Mouse (Mus musculus) gastrocnemius, postnatal 4 days (tissue): ENCODE results near the gene Olfr62. TPM values are rescaled to one million over a fixed set of nuclear protein-coding genes. Genes with fewer than 3 reads are reported as not detected.

ENCODE experiments used
- DNase-seq, 2 experiments: peaks; one replicate each; pipeline ENCODE4 v3.0.0; 2021 to 2022; ENCODE audit warnings: low spot score in 2 of 2, mixed read lengths in 2 of 2
- long read RNA-seq, 2 experiments: library from polyadenylated mRNA; stranded (forward); transcript quantifications; one replicate each; pipeline ENCODE4 v2.0.0; 2021
- total RNA-seq, 2 experiments: library from RNA; stranded (reverse); gene quantifications; 2 replicates each; pipeline ENCODE4 v1.2.3; 2021

Olfr62 gene
- total RNA-seq = not detected
- long read RNA-seq, experiment 1 = 0 reads
- long read RNA-seq, experiment 2 = 0 reads

DNA sequence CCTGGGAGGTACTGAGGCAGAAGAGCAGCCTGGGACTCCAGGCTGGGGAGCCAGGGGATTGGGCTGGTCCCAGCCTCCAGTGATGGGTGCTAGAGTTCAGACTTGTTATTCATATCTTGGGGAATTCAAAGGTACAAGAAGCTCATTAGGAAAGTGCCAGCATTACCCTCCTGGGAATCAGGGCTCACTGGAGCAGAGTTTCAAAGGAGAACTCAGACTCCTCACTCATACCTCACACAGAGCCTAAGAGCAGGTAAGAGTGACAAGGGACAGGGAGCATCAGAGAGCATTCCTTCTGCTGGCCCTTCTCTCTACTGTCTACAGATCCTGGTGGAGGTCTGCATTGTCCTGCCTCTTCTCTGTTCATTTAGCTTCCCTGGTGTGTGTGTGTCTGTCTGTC, at the start of gene Olfr62:
Gene Olfr62, plus strand, starts transcription at position 301 of the 400 bp plus-strand sequence.
- no peak for DNase-seq

DNA sequence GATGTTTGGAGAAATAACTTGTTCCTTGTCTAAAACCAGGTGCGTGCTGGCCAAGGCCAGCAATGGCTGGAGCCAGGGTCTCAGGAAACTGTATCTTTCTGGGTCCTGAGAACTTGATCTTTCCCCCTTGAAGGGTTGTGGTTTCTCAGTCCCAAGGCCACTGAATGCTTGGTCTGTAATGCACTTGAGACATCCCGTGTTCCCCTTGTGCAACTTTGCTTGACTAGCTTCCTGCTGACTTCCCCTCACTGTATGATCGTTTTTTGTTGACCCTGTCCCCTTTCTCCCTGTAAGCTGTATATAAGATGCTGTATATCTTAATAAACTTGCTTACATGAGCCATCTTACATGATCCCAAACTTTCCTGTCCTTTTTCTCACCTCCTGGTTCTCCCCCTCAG, 48.9 kb upstream of the Olfr62 start:
- DNase-seq = no peak

DNA sequence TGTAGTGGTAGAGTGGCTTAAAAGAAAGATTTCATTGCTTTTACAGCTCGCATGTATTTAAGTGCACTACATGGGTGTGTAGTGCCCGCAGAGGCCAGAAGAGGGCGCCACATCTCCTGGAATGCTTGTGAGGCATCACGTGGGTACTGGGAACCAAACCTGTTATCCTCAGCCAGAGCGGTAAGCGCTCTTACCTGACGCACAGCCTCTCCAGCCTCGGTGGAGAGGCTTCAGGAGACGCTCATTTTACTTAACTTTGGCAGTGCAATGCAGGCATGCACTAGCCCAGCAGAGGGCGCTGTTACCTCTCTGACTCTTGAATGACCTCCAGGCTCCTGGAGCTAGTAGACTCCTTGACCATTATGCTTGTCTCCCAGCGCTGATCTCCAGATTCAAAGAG, 46.1 kb upstream of the Olfr62 start:
- peak in 1 of 2 experiments; percentile 35 for DNase-seq

DNA sequence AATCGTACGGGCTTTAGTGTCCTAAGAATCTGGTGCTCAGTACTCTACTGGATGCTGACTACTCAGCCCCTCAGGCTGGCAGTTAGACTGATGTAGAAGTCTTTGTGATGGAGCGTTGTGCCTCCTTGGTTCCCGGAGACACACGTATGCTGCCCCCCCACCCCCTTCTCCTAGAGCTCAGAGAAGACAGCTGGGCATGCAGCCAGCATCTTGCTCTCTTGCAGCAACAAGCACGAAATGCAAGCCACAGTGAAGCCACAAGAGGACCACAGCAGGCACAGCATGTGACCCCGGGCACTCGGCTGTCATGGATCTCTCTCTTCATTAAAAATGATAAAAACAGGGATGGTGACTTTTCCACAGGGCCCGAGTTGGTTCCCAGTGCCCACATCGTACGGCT, 43.3 kb upstream of the Olfr62 start:
- no peak for DNase-seq

- DNase-seq = peak; percentile 70 to 89
Measured at GRCm38 (mm10) chr4:118620279-118620966, 38.3 kb upstream of the Olfr62 start, which contains the start of the genes Cfap57 and Ebna1bp2. Gene Cfap57 (minus strand): TSS chr4:118620777. Gene Ebna1bp2 (plus strand): TSS chr4:118620799.

GRCm38 (mm10) chr4:118620967-118621320, 37.8 kb upstream of the Olfr62 start:
- DNase-seq = no peak

DNA sequence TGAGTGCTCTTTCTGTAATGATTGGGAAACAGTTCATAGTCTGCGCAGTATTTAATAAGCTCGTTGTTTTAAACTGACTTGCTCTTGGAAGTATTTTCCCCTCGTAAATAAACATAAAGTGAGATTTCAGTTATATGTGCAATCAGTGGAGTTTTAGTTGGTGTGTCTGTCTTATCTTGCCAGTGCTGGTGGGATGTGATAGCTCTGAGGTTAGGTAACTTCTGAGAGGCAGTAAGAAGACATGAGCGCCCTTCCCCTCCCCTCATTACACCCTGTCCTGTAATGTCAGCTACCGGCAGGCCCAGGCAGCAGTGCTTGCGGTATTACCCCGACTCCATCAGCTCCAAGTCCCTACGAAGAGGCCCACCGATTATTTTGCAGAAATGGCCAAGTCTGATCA, 37.0 kb upstream of the Olfr62 start:
- DNase-seq = no peak

- no peak for DNase-seq
Measured at GRCm38 (mm10) chr4:118630261-118630660, 28.5 kb upstream of the Olfr62 start.

DNA sequence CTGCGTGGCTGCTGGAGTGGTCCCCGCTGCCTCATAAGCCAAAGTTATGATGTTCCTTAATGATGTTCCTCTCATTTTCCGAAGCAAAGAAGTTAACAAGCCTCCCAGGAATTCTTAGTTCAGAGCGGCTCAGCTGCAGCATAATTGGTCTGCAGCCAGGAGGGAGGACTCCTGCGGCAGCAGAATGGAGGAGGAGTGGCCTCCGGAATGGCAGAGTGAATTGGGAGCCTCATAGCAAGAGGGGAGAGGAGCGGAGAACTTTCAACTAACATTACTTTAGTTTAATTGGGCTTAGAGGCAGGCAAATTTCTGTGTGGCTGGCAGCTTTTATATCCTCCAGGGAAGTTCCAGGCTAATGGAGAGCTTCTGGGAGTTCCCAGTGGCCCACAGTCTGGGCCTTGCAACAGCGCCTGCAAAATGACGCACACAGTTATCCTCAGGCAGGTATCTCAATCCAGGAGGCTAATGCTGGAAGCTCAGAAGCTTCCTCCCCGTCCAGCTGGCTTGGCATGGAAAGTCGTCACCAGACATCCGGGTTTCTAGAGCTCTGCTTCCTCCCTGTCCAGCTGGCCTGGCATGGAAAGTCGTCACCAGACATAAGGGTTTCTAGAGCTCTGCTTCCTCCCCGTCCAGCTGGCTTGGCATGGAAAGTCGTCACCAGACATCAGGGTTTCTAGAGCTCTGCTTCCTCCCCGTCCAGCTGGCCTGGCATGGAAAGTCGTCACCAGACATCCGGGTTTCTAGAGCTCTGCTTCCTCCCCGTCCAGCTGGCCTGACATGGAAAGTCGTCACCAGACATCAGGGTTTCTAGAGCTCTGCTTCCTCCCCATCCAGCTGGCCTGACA, 16.2 kb upstream of the Olfr62 start:
- peak in 1 of 2 experiments; percentile 26 for DNase-seq

- DNase-seq = peak in 1 of 2 experiments; percentile 27
Measured at GRCm38 (mm10) chr4:118645234-118645633, 13.5 kb upstream of the Olfr62 start.

- no peak for DNase-seq
Measured at GRCm38 (mm10) chr4:118687086-118687485, 28.3 kb downstream of the Olfr62 start.

GRCm38 (mm10) chr4:118692412-118692973, 33.7 kb downstream of the Olfr62 start, which contains the start of gene Olfr1342:
Gene Olfr1342 (minus strand): TSS chr4:118692756.
- no peak for DNase-seq

DNA sequence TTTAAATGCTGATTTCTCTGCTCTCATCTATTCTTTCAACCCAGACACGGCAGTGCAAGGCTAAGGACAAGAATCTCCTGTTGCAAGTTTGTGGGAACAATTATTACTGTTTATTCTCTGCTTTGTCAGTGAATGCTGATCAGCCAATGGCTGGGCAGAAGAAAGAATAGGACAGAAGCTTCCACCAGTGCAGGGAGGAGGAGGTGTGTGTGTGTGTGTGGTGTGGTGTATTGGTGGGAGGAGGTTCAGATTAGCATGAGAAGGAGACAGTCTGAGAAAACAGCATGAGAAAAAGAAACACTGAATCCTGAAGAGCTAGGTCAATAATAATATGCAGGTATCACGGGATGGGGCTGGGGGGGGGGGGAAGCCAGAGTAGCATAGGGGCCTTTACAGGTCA, 35.1 kb downstream of the Olfr62 start:
- no peak for DNase-seq

GRCm38 (mm10) chr4:118703223-118703622, 44.5 kb downstream of the Olfr62 start, which contains the start of gene Olfr1341:
Gene Olfr1341 (plus strand): TSS chr4:118703523.
- no peak for DNase-seq

DNA sequence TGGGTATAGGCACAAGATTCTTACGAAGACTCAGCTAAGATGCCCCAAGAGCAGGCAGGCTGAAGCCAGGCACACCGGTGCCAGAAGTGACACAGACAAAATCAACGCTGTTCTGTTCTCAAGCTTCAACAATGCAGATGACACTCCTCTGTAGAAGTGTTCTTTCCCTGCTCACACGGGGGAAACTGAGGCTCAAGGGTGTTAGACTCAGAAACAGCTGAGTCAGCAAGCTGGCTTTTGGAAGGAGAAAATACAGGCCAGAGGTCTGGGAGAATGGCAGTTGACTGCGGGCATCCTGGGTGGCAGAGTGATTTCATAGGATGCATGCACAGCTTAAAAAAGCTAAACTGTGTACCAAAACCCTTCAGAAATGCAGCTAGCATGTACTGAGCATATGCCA, 49.3 kb downstream of the Olfr62 start:
- DNase-seq = no peak

DNA sequence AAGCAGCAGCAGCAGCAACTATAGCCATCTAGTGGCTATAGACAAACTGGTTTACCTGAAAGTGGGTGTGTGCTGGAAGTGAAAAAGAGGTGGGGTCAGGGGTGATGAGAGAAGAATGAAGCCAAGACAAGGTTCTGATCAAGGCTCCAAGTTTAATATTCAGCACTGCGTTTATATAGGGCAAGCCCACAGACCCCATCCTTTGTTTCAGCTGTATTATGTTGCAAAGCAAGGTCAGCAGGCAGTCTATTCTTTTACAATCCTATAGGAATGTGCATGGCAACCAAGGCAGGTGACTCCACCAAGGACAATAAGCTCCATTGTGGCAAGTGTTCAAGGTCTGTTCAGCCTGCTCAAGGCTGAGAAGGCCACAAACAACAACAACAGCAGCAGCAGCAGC, 52.9 kb downstream of the Olfr62 start:
- DNase-seq = no peak

Other genes with a start within 250 kb of the Olfr62 start
- gene Szt2, start 249.7 kb upstream of the Olfr62 start, total RNA-seq = 10 to 100 TPM; 16.1 to 18.9 TPM
- gene Med8, start 249.6 kb upstream of the Olfr62 start, total RNA-seq = 10 to 100 TPM; 51.0 to 53.4 TPM
- 10 to 100 TPM; 39.1 to 39.6 TPM for gene Elovl1, start 230.9 kb upstream of the Olfr62 start, total RNA-seq
- gene Cdc20, start 221.6 kb upstream of the Olfr62 start, total RNA-seq = 10 to 100 TPM; 27.0 to 32.7 TPM
- gene Mpl, start 201.4 kb upstream of the Olfr62 start, total RNA-seq = under 1 TPM in 1 of 2 experiments, not detected in 1; 0.10 TPM
- 10 to 100 TPM; 41.5 to 44.1 TPM for gene Tie1, start 168.9 kb upstream of the Olfr62 start, total RNA-seq
- gene 2610528J11Rik, start 132.0 kb upstream of the Olfr62 start, total RNA-seq = not detected
- gene Tmem125, start 114.9 kb upstream of the Olfr62 start, total RNA-seq = under 1 TPM in 1 of 2 experiments, not detected in 1; 0.67 TPM
- not detected for gene Cfap57, start 38.2 kb upstream of the Olfr62 start, total RNA-seq
- 10 to 100 TPM; 55.1 to 56.9 TPM for gene Ebna1bp2, start 38.2 kb upstream of the Olfr62 start, total RNA-seq
- gene Olfr1342, start 33.8 kb downstream of the Olfr62 start, total RNA-seq = not detected
- gene Olfr1341, start 44.6 kb downstream of the Olfr62 start, total RNA-seq = not detected
- not detected for gene Olfr1340, start 61.2 kb downstream of the Olfr62 start, total RNA-seq
- not detected for gene Olfr1339, start 73.2 kb downstream of the Olfr62 start, total RNA-seq
- not detected for gene Olfr1338, start 99.8 kb downstream of the Olfr62 start, total RNA-seq
- not detected for gene Olfr1337, start 123.6 kb downstream of the Olfr62 start, total RNA-seq
- not detected for gene Olfr1335, start 151.0 kb downstream of the Olfr62 start, total RNA-seq
- gene Olfr1333, start 177.3 kb downstream of the Olfr62 start, total RNA-seq = not detected
- not detected for gene Olfr1331, start 205.7 kb downstream of the Olfr62 start, total RNA-seq
- not detected for gene Olfr1330, start 229.6 kb downstream of the Olfr62 start, total RNA-seq